Mouse (Mus musculus) gastrocnemius, postnatal 25 days (tissue): ENCODE measurements around the gene Pfdn6. TPM values are rescaled to one million over a fixed set of nuclear protein-coding genes. Genes with fewer than 3 reads are reported as not detected.
"Not testable (repeated sequence)": the region's sequence is repeated elsewhere in the genome, so short reads cannot be mapped to it uniquely, and the experiment has no call there.

ENCODE experiments used
- DNase-seq: peaks from one replicate; pipeline ENCODE4 v3.0.0; 2022
- total RNA-seq, 2 experiments: library from RNA; stranded (reverse); gene quantifications; 1 replicate in 1 of 2; 2 replicates in 1 of 2; pipeline ENCODE4 v1.2.3; 2021

Gene Pfdn6
- total RNA-seq, 2 experiments from 2014 or later: 52.3 to 55.8 TPM

- DNase-seq: peak; percentile 95
These were observed 15.5 kb upstream of the Pfdn6 start, which contains the start of the genes Vps52 and Rps18 for GRCm38 (mm10) chr17:33955555-33956214. TSS of gene Vps52 (plus strand) at chr17:33955812. TSS of gene Rps18 (minus strand) at chr17:33956001.

- no peak for DNase-seq
These were observed 14.8 kb upstream of the Pfdn6 start for GRCm38 (mm10) chr17:33954646-33955554.

GRCm38 (mm10) chr17:33953961-33954565 is 13.9 kb upstream of the Pfdn6 start:
- no peak for DNase-seq

GRCm38 (mm10) chr17:33953310-33953709 is 13.2 kb upstream of the Pfdn6 start:
- no peak for DNase-seq

- no peak for DNase-seq
These were observed 12.7 kb upstream of the Pfdn6 start for GRCm38 (mm10) chr17:33952879-33953278.

- not testable (repeated sequence) for DNase-seq
These were observed 11.9 kb upstream of the Pfdn6 start for GRCm38 (mm10) chr17:33952015-33952414.

- peak; percentile 66 for DNase-seq
These were observed 11.1 kb upstream of the Pfdn6 start, which contains the start of gene B3galt4 for GRCm38 (mm10) chr17:33951021-33951946. TSS of gene B3galt4 (minus strand) at chr17:33951488.

- DNase-seq: no peak
These were observed 10.0 kb upstream of the Pfdn6 start for GRCm38 (mm10) chr17:33950131-33950625.

GRCm38 (mm10) chr17:33948905-33949537 is 8.9 kb upstream of the Pfdn6 start:
- DNase-seq: no peak

- DNase-seq: no peak
These were observed 8.2 kb upstream of the Pfdn6 start for GRCm38 (mm10) chr17:33948090-33948904.

GRCm38 (mm10) chr17:33947430-33948089 is 7.4 kb upstream of the Pfdn6 start:
- no peak for DNase-seq

- no peak for DNase-seq
These were observed 3.3 kb upstream of the Pfdn6 start for GRCm38 (mm10) chr17:33943454-33943853.

- no peak for DNase-seq
These were observed 1.2 kb upstream of the Pfdn6 start for GRCm38 (mm10) chr17:33941381-33941780.

- DNase-seq: no peak
These were observed 838 bp upstream of the Pfdn6 start for GRCm38 (mm10) chr17:33940981-33941380.

- DNase-seq: no peak
These were observed 1.4 kb downstream of the Pfdn6 start for GRCm38 (mm10) chr17:33938783-33939182.

GRCm38 (mm10) chr17:33936993-33937392 is 3.1 kb downstream of the Pfdn6 start:
- no peak for DNase-seq

GRCm38 (mm10) chr17:33935422-33936055 is 4.6 kb downstream of the Pfdn6 start:
- no peak for DNase-seq

GRCm38 (mm10) chr17:33932970-33933369 is 7.2 kb downstream of the Pfdn6 start:
- no peak for DNase-seq

GRCm38 (mm10) chr17:33932448-33932847 is 7.7 kb downstream of the Pfdn6 start:
- DNase-seq: no peak
